Mouse (Mus musculus) megakaryocyte, embryonic 14.5 days (primary cell): ENCODE data around the gene Ms4a6c.

Source experiments
- FLI1 ChIP-seq: IDR thresholded peaks from 2 replicates; pipeline ENCODE4 v1.6.1; 2012; ENCODE audit warnings: low read length, inconsistent platforms, mixed read lengths
- GATA1 ChIP-seq: IDR thresholded peaks from 3 replicates; pipeline ENCODE4 v1.6.1; 2012; ENCODE audit warnings: mixed read lengths, low read length, inconsistent platforms, borderline replicate concordance

DNA sequence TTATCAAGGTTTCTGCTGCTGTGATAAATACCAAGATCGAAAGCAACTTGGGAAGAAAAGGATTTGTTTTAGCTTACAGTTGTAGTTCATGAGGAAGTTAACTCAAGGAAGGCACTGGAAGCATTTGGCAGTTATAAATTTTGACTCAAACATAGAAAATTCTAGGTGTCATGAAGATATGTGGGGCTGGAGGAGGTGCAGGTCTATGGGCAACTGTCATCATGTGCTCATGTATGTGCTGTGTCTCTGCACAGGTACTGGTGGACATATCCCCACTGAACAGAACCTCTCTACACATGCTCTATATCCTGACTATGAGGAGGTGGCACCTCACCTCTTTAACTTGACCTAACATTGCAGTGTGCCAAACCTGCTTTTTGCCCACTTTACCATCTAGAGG is 17.4 kb downstream of the Ms4a6c start:
- TF ChIP-seq GATA1 (no peak), FLI1 (no peak)
